Mouse (Mus musculus) R1 (cell line): ENCODE measurements around the gene Slc7a7.

Experiments
- DNase-seq: peaks from one replicate; pipeline ENCODE4 v3.0.0-alpha.2; 2018; ENCODE audit warnings: low read depth, low spot score

The Slc7a7 gene

DNA sequence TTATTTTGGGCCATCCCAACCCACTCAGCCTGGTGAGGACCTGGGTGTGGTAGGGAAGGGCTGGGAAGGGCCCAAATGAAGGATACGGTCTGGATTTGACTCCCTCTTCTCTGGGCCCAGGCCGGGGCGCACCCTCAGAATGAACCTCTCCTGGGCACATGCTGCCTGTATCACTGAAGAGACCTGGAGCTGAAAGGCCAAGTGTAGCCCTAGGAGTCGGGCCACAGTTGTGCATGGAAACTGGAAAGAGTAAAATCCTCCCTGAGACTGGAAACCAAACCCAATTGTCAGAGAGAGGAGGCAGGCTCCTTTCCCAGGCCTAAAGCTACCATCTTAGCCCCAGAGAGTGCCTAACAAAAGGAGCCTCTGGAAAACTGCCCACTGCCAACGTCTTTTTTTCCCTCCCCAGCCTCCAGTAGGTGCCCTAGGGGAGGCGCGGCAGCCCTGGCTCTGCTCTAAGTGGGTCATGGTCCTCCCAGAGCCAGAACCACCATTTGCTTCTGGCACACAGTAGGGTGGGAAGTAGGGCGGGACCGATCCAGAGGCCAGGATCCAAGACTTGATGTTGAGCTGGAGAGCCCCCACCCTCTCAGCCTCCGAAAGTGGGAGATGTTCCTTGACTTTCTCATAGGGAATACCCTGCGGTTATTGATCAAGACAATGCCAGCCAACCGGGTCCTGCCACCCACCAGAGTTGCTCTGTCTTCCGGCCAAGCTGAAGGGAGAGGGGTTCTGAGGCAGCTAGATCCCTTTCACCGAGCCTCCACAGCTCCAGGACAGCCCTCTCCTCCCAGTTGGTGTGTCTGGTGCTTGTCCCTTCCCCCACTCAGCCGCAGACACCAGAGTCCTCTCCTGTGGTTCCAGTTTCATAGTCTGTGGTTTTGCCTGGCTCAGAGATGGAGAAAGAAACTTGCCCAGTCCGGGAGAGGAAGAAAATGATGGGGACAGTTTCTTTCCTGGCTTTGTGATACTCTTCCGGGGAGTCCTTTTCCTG is 15.6 kb upstream of the Slc7a7 start:
- DNase-seq, result no peak

DNA sequence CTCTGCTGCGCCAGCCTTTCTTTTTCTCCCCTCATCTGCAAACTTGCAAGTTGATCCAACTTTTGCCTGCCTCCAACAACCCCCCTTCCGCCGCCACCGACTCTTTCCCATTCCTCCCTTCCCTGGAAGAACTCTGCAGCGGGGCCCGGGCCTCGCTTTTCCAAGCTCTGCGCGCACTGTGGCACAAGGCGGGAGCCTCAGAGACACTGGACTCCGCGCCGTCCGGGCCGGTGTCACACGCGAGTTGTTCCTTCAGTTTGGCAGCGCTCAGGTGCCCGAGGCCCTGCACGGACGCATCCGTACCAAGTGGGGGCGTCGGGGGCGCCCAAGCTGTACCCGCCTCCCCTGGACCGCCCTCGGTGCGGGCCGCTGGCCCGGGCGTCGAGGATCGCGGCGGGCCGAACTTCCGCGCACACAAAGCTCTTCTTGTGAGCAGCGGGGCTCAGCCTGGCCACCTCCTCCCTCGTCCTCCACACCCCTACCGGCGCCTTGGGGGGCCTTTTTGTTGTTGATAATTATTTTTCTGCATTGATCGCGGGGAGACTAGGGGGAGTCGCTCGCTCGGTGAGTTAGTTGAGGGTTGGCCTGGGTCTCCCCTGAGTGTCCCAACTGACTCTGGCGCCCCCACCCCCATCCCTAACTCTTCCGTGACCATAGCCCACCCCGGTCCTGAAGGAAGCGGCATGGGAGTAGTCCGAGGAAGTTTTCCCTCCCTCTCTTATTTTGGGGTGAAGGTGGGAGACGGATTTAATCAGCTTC is 14.7 kb upstream of the Slc7a7 start:
- peak; percentile 49 for DNase-seq

DNA sequence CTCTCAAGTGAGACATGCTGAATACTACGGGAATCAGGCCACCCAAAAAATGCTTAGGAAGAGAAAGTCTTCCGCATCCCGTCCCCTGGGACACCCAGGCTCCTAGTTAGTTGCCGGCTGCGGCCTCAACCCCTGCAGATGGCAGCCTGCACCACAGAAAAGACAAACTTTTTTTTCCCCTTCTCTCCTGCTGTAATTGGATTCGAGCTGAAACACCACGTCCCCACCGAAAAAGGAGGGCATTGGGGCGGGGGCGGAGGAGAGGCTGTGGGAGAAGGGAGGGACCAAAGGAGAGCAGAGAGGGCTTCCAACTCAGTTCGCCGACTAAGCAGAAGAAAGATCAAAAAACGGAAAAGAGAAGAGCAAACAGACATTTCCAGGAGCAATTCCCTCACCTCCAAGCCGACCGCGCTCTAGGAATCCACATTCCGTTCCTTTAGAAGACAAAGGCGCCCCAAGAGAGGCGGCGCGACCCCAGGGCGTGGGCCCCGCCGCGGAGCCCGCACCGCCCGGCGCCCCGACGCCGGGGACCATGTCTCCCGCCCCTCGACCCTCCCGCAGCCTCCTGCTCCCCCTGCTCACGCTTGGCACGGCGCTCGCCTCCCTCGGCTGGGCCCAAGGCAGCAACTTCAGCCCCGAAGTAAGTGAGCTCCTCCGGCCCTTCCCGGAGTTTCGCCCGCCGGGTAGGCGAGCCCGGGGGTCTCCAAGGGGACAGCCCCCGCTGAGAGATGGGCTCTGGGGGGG is 13.9 kb upstream of the Slc7a7 start, which contains the start of gene Mmp14:
Gene Mmp14 (plus strand): TSS at position 279 of the 744 bp plus-strand sequence.
- DNase-seq, result peak; percentile 57

DNA sequence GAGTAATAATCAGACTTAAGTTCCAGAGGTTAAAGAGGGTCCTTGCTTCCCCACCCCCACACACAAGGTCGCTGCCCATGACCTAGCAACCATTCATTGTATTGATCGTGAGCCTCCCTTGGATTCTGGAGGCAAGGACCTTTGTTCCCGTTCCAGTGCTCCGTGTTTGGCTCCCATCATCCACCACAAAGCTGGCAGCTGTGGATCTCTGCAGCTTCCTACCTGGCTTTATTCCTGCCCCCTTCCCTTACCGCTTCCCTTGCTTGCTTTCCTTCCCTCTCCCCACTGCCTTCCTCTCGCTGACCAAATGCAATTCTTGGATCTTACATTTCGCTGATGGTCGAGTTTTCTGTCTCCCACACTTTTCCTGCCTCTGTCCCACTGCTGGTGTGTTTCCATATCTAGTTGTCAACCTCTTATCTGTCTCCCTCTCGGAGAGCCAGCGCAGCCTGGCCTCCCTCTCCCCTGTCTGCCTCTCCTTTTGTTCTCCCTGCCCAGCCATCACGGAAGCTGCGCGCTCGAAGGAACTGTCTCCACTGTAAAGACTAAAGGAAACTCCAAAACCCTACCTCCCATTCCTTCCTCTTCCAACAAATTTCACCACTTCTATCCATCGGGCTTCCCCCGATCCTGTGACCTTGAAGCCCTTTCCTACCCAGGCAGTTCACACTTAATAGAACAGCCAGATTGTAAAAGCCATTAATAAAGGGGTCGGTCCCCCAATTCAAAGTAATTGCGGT is 13.0 kb upstream of the Slc7a7 start:
- no peak for DNase-seq

DNA sequence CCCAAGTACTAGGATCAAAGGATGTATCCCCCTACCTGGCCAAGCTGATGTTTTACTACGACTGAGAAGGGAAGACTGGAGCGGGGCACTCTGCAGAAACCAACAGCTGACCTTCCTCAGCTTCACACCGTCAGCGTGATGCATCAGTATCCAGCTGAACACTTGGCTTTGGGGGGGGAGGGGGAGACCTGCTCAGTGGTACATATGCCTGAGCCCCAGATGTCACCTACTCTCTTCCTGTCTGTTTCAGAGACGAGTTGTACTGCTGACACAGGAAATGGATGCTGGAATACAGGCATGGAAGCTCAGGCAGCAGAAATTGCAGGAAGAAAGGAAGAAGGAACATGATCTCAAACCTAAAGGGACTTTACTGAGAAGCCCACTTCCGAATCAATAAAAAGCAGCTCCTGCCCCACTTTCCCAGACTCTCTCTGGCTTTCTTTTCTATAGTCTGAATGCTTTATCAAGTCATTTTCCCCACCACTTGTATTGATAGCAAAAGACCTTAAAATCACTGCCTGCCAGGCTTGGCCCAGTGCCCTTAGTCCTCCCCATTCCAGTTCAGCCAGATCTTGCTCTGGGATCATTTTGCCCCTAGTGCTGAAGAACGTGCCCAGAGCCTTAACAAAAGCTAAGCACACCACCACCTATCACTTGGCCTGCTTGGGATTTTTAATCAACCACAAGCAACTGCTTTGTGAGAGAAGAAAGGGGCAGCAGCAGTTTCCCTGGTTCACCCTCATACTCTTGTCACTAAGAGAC is 11.9 kb upstream of the Slc7a7 start:
- DNase-seq, result no peak

DNA sequence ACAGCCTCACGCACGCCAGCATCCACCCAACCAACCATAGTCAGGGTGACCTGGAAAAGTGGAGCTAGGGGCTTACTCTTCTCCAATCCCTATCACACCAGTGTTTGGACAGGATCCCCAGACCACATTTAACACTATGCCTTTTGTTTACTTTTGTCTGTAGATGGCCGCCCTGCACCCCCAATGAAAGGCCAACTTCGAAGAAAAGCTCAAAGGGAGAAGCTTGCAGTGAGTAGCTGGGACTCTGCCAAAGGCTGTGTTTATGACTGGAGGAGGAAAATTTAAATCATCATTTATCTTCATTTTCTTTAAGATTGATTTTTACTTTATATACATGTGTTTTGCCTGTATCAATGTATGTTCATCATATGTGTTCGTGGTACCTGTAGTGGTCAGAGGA is 10.8 kb upstream of the Slc7a7 start:
- no peak for DNase-seq

DNA sequence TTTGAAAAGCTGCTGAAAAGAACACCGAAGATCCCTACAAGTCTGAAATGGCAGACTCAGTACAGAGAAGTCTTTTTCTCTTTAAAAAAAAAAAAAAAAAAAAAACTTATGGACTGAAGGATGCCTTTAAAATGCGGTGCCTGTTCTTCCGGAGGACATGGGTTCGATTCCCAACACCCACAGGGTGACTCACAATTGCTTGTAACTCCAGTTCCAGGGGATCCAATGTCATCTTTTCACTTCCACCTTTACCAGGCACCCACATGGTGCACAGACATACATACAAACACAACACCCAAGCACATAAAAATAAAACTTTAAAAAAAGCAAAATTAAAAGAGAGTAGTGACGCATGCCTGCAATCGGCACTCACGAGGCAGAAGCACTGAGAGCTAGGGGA is 10.1 kb upstream of the Slc7a7 start:
- no peak for DNase-seq

DNA sequence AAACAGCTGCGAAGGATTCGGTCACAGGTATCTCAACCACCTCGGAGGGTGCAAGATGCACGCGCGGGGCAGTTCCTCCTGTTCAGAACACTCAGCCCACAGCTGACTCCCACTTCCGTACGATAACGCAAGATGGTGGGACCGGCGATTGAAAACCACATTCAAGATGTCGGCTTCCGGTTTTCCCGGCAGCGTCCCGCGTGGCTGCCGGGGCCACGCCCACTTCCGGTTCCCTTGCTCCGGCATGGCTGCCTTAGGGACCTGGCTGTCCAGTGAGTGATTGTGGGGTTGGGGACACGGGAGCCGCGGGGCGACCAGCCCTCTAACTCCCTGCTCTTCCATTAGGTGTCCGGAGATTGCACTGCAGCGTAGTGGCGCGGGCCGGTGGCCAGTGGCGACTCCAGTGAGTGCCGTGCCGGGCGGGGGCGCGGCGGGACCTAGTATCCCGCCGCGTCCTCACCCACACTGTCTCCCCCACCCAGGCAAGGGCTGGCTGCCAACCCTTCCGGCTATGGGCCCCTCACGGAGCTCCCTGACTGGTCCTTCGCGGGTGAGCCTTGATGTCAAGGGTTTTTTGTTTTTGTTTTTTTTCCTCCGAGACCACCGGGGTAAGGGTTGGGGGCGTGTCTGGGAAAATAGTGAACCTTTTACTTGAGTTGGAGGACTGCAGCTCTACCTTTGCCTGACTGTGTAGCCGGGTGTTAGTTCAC is 9.3 kb upstream of the Slc7a7 start, which contains the start of gene Mrpl52:
Gene Mrpl52 (plus strand): TSS at position 221 of the 710 bp plus-strand sequence.
- DNase-seq, result peak; percentile 93

DNA sequence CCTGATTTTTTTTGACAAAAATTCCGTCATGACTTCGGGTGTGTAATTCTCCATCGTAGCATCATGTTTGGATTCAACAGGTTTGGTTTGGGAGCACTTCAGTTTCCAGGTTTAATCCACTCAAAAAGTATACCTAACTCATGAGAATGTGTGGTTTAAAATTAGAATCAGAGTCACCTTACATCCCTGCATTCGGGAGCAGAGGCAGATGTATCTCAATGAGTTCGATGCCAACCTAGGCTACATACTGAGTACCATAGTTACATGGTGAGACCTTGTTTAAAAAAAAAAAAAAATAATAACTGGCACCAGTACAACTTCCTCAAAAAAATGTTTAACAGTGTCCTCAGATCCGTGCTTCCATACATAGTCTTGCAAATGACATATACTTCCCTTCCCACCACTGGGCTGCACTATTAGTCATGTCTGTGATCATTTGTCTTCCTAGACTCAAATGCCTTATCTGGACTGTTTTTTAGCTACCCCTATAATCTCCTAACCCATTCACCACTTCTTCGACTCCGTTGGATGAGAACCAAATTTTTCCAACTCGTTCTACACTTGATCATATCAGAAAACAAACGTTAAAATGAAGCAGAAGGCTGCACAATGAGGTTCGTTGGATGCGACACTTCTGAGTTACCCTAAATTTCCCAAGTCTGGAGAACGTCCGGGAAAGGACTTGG is 8.6 kb upstream of the Slc7a7 start:
- no peak for DNase-seq

DNA sequence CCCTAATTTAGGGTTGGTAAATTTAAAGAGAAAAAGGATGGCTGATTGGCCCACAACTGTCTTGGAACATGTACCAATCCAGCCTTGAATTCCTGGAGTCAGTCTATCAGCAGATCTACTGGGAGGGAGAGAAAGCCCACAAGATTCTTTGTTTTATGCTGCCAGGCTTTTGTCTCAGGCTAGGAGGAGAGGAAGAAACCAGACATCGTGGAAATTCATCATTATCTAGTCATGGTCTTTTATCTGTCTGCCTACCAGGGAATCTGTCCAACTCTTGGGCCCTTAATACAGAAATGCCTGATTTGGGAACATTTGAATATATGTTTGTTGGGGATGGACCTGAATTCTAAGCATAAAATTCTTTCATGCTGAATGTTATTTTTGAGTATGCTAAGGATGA is 8.0 kb upstream of the Slc7a7 start:
- no peak for DNase-seq

DNA sequence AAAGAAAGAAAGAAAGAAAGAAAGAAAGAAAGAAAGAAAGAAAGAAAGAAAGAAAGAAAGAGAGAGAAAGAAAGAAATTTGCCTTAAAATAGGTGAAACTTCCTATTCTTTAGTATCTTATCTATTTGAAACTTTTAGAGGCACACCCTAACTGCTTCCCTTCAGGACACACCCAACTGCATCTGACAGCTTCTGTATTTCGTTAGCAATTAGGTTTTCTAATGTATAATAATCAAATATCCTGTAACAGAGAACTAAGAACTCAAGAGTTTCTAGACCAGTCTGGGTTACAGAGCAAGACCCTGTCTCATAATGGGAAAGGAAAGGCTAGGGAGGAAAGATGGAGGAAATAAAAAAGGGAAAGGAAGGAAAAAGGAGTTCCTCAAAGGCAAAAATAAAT is 7.1 kb upstream of the Slc7a7 start:
- DNase-seq, result no peak

DNA sequence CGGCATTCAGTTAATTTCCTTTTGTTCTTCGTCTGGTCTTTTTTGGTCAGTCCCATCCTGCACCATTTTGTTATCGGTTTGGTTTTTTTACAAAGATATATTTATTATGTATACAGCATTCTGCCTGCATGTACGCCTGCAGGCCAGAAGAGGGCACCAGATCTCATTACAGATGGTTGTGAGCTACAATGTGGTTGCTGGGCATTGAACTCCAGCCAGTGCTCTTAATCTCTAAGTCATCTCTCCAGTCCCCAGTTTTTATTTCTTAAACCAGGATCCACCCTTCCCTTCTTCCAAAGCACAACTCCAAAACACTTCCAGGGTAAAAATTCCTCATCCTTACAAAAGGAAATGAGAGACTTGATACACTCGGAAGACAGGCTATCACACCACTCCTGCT is 5.8 kb upstream of the Slc7a7 start:
- DNase-seq, result peak; percentile 54

DNA sequence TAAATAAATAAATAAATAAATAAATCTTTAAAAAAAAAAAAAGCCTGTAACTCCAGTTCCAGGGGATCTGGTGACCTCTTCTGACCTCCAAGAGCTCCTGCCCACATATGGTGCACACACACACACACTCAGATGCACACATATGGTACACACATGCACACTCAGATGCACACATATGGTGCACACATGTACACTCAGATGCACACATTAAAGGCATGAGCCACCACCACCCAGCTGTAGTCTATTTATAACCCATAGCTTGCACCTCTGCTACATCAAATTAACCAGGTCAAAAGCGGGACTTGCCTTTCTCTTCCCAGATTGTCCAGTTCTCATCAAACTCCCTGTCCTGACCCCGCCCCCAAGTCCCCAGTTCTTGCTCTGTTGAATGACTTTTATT is 3.4 kb upstream of the Slc7a7 start:
- DNase-seq, result no peak

DNA sequence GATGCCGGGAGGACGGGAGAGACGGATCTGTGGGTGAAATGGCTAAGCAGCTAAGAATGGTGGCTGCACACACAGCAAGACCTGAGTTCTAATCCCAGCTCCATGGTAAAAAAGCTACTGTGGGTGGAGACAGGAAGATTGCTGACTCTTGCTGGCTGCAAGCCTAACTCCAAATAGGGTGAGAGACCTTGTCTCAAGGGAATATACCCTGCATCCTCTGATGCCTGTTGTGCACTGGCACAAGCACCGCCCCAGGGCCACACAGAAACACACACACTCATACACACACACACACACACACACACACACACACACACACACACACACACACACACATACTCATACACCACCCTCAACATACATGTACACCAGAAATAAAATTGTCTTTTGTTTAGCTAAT is 750 bp downstream of the Slc7a7 start:
- DNase-seq, result peak; percentile 44

DNA sequence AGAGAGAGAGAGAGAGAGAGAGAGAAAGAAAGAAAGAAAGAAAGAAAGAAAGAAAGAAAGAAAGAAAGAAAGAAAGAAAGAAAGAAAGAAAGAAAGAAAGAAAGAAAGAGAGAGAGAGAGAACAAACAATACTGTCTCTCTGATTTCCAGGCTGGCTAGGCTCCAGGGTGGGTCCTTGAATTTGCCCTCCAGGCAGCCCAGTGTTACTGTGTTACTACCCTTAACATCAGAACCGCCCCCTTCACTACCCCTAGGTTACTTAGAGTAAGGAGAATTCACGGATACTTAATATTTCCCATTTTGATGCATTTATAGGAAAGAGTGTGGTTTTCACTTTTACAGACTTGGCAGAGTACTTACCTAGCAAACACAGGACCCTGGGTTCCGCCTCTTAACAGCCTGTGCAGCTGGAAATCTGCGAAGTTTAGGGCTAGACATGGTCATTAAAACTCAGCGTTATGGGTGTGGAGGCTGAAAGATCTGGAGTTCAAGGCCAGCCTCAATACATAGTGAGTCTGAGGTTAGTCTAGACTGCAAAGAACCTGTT is 1.3 kb downstream of the Slc7a7 start:
- peak; percentile 58 for DNase-seq

DNA sequence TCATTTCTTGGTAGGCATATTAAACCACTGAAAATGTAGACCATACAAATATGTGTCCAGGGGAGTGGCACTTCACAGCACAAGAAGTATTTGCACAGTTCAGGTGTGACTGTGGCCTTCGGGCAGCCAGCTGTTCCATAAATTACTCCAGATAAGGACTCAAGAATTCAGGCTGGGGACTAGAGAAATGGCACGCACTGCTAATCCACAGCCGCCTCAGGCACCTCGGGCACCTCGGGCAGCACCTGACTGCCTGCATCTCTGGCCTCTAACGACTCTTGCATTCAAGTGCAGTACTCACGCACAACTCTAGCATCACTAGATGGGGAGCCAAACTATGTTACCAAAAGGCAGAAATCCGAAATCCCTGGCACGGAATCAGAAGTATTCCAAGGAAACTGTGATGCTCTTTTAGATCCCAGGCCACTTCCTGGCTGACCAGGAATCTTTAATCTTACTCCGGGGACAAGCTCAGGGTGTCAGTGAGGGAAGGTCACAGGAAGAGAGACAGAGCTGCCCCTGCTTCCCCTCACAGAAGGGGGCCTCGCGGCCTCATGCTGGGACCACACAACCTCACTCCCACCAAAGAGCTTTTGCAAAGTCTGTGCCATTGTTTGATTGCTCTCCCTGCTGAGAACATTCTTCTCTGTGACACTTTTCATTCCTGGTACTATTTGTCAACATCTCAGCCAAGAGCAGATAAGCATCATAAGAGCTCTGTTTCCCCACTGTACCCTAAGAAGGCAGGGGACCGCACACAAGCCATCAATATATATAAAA is 2.1 kb downstream of the Slc7a7 start:
- peak; percentile 90 for DNase-seq

DNA sequence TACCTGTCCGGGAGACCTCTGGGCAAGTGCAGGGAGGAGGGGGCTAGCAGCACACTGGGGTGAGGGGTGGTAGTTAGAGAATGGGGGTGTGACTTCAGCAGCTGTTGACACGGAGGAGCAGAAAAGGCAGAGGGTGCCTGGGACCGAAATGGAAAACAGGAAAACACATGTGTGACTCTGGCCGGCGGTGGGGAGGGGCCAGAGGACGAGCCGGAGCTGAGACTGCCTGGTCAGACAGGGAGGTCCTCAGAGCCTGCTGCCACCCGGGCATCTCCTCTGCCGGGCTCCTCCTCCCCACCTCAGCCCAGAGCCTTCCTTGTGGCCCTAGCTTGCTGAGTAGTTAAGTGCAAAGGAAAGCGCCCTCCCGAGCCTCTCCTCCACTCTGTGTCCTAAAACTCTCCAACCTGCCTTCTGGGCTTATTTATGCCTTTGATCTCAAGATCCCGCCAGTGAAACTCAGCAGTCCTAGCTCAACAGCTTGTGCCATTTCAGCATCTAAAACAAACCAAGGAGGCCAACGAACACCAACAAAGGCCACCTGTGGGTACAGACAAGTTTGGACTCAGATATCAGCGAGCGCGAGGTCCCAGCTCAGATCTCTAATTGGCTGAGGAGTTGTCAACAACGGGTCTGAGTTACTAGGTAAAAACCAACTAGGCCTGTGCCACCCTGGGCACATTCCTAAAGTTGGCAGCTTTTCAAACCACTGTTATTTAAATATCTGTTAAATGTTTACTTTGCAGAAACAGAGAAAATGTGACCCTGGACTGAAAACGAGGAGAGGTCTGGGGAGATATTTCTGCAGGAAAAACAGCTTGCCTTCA is 3.5 kb downstream of the Slc7a7 start:
- DNase-seq, result peak; percentile 80
